In genomic region chr1:138831309-138831708, GRCm38 (mm10) we compare ENCODE assay signal across 8 mouse cellular contexts. TPM values are rescaled to one million over a fixed set of nuclear protein-coding genes. Genes with fewer than 3 reads are reported as not detected.
DNase-seq lines count a peak whose midpoint lies in the region; ATAC-seq and TF ChIP-seq lines count a peak whose summit lies in the region.

No protein-coding gene starts in this region.

- ATAC-seq in G1E (ENCODE audit: extremely low read depth, insufficient number of reproducible peaks, low FRiP score, poor library complexity, severe bottlenecking) = peak; percentile 100
- ATAC-seq in forebrain, embryonic 15.5 days (replicated peaks) = no peak
- no peak for ATAC-seq in limb, embryonic 15.5 days (ENCODE audit: insufficient number of reproducible peaks, low FRiP score, low TSS enrichment, low read depth)
- no peak for ATAC-seq in neural tube, embryonic 12.5 days (ENCODE audit: low FRiP score, low read depth)

- TF ChIP-seq CTCF in G1E (IDR thresholded peaks at IDR 0.05; ENCODE audit: low read depth, low read length) = no peak

- peak overlapping the region; percentile 41 for H3K4me2 ChIP-seq in forebrain, embryonic 15.5 days (replicated peaks)
- peak overlapping the region; percentile 42 for H3K4me2 ChIP-seq in limb, embryonic 15.5 days
- H3K4me2 ChIP-seq in neural tube, embryonic 12.5 days (replicated peaks) = peak overlapping the region; percentile 54

- no peaks in the 10 kb centered on the region for H3K9me3 ChIP-seq in G1E (replicated peaks)
- no peaks in the 10 kb centered on the region for H3K9me3 ChIP-seq in forebrain, embryonic 15.5 days
- no peaks in the 10 kb centered on the region for H3K9me3 ChIP-seq in limb, embryonic 15.5 days
- H3K9me3 ChIP-seq in neural tube, embryonic 12.5 days = no peaks in the 10 kb centered on the region

- peaks cover 13% of the 10 kb centered on the region for H3K4me1 ChIP-seq in G1E (ENCODE audit: insufficient read depth, low read depth, low read length)
- peaks cover 3% of the 10 kb centered on the region for H3K4me1 ChIP-seq in forebrain, embryonic 15.5 days
- peaks cover 7% of the 10 kb centered on the region; the same call in 1 of the 2 replicates for H3K4me1 ChIP-seq in limb, embryonic 15.5 days
- H3K4me1 ChIP-seq in neural tube, embryonic 12.5 days = no peaks in the 10 kb centered on the region

- no peak overlapping the region for H3K27ac ChIP-seq in forebrain, embryonic 15.5 days (replicated peaks)
- no peak overlapping the region for H3K27ac ChIP-seq in limb, embryonic 15.5 days
- no peak overlapping the region for H3K27ac ChIP-seq in neural tube, embryonic 12.5 days

- DNase-seq in 416B (ENCODE audit: low read depth) (peak; percentile 87), G1E (ENCODE audit: low spot score) (peak; percentile 84)
- no peak for DNase-seq in left cerebral cortex, adult 18-20 months (ENCODE audit: low spot score in 2 of 2)
- DNase-seq in lung, postnatal 4 days = no peak
- no peak for DNase-seq in cerebellum, adult 18-20 months

- H3K27me3 ChIP-seq in G1E (ENCODE audit: insufficient read depth, low read length) = peaks cover 4% of the 10 kb centered on the region
- peaks cover 37% of the 10 kb centered on the region; the same call in 1 of the 2 replicates for H3K27me3 ChIP-seq in forebrain, embryonic 15.5 days
- H3K27me3 ChIP-seq in limb, embryonic 15.5 days = peaks cover 23% of the 10 kb centered on the region
- peaks cover 43% of the 10 kb centered on the region for H3K27me3 ChIP-seq in neural tube, embryonic 12.5 days (replicated peaks)

- WGBS in forebrain, embryonic 15.5 days = 3% methylated on average over 16 of the region's 16 CpGs
- WGBS in limb, embryonic 15.5 days = 12% methylated on average over 16 of the region's 16 CpGs
- WGBS in neural tube, embryonic 12.5 days = under 1% methylated on average over 16 of the region's 16 CpGs

- no peaks in the 10 kb centered on the region for H3K36me3 ChIP-seq in G1E (replicated peaks)
- H3K36me3 ChIP-seq in forebrain, embryonic 15.5 days = no peaks in the 10 kb centered on the region
- no peaks in the 10 kb centered on the region for H3K36me3 ChIP-seq in limb, embryonic 15.5 days
- H3K36me3 ChIP-seq in neural tube, embryonic 12.5 days = no peaks in the 10 kb centered on the region

- peak overlapping the region; percentile 58; the same call in 1 of the 2 replicates for H3K4me3 ChIP-seq in G1E (ENCODE audit: low read depth, low read length)
- peak overlapping the region; percentile 30 for H3K4me3 ChIP-seq in forebrain, embryonic 15.5 days
- H3K4me3 ChIP-seq in limb, embryonic 15.5 days = peak overlapping the region; percentile 22
- H3K4me3 ChIP-seq in neural tube, embryonic 12.5 days = no peak overlapping the region

- H3K9ac ChIP-seq in forebrain, embryonic 15.5 days (replicated peaks) = no peak overlapping the region
- H3K9ac ChIP-seq in limb, embryonic 15.5 days = no peak overlapping the region
- H3K9ac ChIP-seq in neural tube, embryonic 12.5 days = no peak overlapping the region

RNA-seq across cellular contexts. Expression of gene Lhx9, which starts 17.1 kb away (rescaled TPM):
- total RNA-seq in G1E (2014; fragmentation: Nextera tagmentation) (0.44 and 4.7 TPM in 2 replicates), G1E (2017) (0.41 and 0.98 TPM in 2 replicates)
- polyA plus RNA-seq in G1E (2012) = 0.10 TPM in 1 of 2 replicates, not detected in the other
- 20.6 and 25.2 TPM in 2 replicates for polyA plus RNA-seq in forebrain, embryonic 15.5 days (2015; fragmentation: Nextera tagmentation; extraction: Ambion mirVana)
- polyA plus RNA-seq in limb, embryonic 15.5 days (2015; fragmentation: Nextera tagmentation; extraction: Ambion mirVana) = 11.7 and 13.5 TPM in 2 replicates
- 6.6 and 9.0 TPM in 2 replicates for polyA plus RNA-seq in neural tube, embryonic 12.5 days (2016; fragmentation: Nextera tagmentation; extraction: Ambion mirVana)
- under 1 TPM; 0.70 to 1.00 TPM for total RNA-seq in left cerebral cortex, adult 18-20 months (2021)

RNA-seq across cellular contexts. Expression of gene 2310009B15Rik, which starts 25.3 kb away (rescaled TPM):
- 40.7 and 41.8 TPM in 2 replicates for total RNA-seq in G1E (2014; fragmentation: Nextera tagmentation)
- total RNA-seq in G1E (2017) = 41.8 and 48.2 TPM in 2 replicates
- 58.5 and 62.6 TPM in 2 replicates for polyA plus RNA-seq in G1E (2012)
- 29.7 and 35.5 TPM in 2 replicates for polyA plus RNA-seq in forebrain, embryonic 15.5 days (2015; fragmentation: Nextera tagmentation; extraction: Ambion mirVana)
- polyA plus RNA-seq in limb, embryonic 15.5 days (2015; fragmentation: Nextera tagmentation; extraction: Ambion mirVana) = 32.4 and 38.0 TPM in 2 replicates
- polyA plus RNA-seq in neural tube, embryonic 12.5 days (2016; fragmentation: Nextera tagmentation; extraction: Ambion mirVana) = 37.3 and 42.4 TPM in 2 replicates
- total RNA-seq in left cerebral cortex, adult 18-20 months (2021) = 10 to 100 TPM; 12.6 to 15.8 TPM

Comparison
In these comparisons a context has a peak if more than half of its experiments do, and no peak if none do; other contexts are left out.
1. DNase-seq: peak in 416B (single experiment) and G1E (single experiment); none in left cerebral cortex, adult 18-20 months (0 of 2), lung, postnatal 4 days (0 of 2) and cerebellum, adult 18-20 months (0 of 2).
2. Peak in every context shown above with its lines, with median percentiles within 50 percentile points of each other: H3K4me2 ChIP-seq.